Mouse (Mus musculus) monocyte, adult 2 months (primary cell): Measurements from ENCODE around the gene Slc25a41.
A peak's percentile ranks its signal among the peaks of the same experiment; 100 is the strongest.

Source experiments
- DNase-seq, 2 experiments: peaks; one replicate each; pipeline ENCODE4 v3.0.0; 2022; ENCODE audit warnings: low spot score in 2 of 2, low read depth in 1 of 2

The Slc25a41 gene

DNA sequence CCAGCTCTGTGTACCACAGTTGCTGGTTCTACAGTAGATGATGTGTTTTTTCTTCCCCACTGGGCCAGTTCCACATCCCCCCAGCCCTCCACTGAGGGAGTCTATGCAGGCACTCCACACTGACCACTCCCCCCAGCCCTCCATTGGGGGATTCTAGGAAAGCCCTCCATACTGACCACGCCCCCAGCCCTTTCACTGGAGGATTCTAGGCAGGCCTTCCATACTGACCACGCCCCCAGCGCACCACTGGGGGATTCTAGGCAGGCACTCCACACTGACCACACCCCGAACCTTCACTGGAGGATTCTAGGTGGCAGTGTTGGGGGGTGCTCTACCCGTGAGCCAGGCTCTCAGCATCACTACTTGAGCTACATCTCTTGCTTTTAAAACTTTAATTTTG is 6.0 kb upstream of the Slc25a41 start:
- no peak for DNase-seq

DNA sequence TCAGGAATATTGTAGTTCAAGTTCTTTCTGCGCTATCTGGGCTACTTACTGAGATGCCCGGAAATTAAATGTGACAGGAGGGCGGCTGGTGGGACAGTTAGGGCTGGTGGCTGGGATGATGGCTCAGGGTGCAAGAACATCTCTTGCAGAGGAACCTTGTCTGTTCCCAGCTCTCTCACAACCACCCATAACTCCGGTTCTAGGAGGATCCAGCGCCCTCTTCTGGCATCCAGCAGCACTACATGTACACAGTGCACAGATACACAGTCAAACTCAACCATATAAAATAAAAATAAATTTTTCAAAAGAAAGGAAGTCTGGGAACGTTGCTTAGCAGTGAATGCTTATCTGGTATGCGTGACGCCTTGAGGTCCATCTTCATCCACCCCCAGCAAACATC is 2.5 kb downstream of the Slc25a41 start:
- DNase-seq: no peak

DNA sequence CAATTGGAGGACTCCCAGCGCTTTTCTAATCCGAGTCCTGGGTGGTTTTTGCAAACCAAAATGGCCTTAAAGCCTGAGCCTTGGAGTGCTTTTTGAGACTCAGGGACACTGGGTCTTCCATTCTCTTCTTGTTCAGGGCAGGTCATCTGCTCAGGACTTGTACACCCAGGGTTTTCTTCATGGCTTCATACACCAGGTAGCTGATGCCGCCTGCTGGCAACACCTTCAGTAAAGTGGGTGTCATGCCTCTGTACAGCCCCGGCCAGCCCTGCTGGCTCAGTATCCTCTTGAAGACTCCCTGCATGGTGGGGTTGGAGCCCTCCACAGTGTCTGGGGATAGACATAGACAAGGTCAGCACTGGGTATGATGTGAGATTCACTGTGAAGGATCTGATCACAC is 8.6 kb downstream of the Slc25a41 start:
- DNase-seq: no peak

DNA sequence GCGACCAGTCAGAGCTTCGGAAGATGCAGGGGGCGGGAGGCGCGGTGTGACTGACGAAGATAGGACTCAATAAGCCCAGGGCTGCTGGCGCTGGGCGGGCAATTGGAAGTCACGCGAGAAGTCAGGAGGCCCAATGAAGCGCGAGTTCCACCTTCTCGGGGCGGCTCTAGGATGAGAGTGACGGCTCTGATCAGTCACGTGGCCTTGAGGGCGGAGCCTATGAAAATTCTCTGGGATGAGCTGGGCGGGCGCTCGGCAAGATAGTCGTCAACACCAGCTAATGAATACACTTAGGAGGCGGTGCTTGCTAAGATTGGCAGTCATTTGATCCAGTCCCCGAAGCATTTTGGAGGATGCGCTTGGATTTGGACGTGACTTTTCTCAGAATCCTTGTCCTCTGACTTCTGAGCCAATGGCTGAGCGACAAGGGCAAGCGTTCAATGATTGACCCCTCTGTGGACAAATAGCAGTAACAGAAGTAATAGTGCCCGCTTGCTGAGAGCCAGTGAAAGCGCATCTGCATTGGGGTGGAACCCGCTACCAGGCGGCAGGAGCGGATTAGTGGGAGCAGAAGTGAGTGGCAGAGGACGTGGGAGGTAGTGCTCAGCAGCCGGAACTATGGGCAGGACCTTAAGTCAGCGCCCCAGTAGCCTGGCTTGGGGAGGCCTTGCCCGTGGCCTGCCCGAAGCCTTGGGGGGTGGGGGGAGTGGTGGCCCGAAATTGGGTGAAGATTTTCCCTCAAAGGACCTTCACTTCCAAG is 9.6 kb downstream of the Slc25a41 start:
- DNase-seq: peak; percentile 99 to 100

DNA sequence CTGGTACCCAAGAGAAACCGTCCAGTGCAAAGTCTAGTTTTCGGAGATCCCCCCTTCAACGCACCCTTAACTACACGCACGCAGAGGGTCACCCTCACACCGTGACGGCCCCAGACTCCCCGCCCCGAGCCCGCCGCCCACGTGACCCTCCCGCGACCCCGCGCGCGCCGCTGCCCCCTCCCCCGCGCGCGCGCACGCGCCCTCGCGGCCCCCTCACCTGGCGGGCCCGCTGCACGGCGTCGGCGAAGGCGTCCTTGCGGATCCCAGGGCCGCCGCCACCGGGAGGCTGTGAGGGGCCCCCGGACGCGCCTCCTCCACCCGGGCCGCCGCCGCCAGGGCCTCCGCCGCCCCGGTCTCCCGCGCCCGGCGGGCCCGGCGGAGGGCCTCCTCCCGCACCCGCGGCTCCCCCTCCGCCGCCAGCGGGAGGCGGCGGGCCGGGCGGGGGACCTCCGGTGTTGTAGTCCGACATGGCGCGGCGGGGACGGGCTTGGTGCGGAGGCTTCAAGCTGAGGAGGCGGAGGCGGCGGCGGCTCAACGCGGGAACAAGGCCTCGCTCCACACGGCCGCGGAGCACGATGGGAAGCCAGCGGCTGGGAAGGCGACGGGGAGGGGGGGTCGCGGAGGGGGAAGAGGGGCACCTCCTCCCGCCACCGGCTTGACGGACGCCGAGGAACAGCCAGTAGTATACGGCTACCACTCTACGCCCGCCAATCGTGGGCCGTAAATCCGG is 10.4 kb downstream of the Slc25a41 start, which contains the start of gene Khsrp:
Khsrp (minus strand) TSS at position 592 of the 730 bp plus-strand sequence.
- DNase-seq: no peak

DNA sequence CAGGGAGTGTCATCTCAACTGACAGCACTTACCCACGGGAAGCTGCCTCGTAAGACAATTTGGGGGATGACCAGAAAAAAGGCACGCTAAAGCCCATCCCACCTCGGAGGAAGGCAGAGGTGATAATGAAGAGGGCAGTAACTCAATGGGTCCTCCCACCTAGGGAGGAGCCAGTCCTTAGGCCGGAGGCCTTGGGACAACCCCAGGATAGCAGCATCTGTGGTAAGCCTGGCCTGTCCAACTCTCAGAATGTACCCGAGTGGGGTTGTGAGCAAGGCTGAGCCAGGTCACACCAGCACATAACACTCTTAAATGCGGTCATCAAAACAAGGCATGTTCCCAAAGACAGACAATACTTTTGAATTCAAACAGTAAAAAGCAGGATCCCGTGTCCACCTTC is 11.8 kb downstream of the Slc25a41 start:
- DNase-seq: no peak

DNA sequence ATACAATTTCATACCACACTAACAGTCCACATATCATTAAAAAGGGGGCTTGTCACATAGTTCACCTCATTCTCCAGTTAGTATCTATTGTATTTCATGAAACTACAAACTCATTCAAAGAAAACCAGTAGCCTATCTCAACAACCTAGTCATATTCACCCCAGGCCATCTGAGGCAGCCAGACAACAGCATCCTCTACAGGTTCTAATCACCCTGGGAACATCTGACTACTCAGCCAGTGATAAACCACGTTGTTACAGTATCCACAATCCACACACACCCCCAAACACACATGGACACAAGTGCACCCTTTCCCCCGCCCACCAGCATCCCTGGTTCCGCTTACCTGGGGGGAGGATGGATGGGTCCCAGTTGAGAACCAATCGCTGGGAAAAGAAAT is 14.0 kb downstream of the Slc25a41 start:
- no peak for DNase-seq

DNA sequence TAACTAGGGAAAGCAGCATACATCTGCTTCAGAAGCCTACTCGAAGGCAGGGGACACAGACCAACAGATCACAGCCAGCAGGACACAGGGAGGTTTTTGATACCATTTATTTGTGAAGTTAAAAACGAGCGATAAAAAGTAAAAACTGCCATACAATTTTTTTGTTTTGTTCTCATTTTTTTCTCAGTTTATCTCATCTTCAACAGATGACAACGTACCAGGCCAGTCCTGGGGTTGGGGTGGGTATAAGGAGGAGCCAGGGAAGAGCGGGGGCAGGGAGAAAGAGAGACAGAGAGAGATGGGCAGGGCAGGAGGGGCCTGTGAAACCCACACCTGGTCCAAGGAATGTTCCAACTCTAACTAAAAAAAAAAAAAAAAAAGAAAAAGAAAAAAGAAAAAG is 20.5 kb downstream of the Slc25a41 start:
- DNase-seq: no peak

DNA sequence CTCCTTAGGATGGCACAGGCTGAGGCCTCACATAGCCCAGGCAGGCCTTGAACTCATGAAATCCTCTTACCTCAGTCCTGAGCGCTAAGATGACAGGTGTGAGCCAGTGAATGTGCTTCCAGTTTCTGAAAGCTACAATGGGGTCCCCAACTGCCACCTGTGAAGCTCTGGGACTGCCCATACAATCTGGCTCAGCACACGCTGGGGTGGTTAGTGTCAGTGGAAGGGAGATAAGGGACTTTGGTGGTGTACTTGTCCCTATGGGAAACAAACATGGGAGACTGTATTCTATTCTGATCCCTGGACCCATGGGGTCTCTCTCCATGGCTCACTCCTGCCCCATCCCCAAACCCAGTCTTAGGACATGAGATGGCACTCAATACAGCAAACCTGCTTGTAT is 21.8 kb downstream of the Slc25a41 start:
- no peak for DNase-seq

DNA sequence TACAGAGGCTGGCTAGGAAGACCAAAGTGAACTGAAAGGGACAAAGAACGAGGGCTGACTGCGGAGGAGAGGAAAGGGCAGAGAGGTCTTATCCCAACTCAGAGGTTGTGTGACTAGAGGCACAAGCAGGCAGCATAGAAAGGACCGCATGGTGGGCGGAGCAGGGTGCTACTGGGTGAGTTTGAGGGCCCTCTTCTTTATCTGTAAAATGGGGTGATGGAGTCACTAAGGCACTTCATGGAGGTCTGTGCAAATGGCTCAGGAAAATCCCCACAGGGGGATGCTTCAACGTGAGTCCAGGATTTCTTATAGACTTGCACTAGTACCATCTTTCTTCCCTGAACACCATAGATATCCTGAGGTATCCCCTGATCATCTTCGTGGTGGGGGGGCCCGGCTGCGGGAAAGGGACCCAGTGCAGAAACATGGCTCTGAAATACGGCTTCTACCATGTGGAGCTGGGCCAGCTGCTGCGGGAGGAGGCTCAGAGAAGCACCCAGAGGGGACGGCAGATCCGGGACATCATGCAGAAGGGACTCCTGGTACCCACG is 29.1 kb downstream of the Slc25a41 start:
- DNase-seq: no peak

DNA sequence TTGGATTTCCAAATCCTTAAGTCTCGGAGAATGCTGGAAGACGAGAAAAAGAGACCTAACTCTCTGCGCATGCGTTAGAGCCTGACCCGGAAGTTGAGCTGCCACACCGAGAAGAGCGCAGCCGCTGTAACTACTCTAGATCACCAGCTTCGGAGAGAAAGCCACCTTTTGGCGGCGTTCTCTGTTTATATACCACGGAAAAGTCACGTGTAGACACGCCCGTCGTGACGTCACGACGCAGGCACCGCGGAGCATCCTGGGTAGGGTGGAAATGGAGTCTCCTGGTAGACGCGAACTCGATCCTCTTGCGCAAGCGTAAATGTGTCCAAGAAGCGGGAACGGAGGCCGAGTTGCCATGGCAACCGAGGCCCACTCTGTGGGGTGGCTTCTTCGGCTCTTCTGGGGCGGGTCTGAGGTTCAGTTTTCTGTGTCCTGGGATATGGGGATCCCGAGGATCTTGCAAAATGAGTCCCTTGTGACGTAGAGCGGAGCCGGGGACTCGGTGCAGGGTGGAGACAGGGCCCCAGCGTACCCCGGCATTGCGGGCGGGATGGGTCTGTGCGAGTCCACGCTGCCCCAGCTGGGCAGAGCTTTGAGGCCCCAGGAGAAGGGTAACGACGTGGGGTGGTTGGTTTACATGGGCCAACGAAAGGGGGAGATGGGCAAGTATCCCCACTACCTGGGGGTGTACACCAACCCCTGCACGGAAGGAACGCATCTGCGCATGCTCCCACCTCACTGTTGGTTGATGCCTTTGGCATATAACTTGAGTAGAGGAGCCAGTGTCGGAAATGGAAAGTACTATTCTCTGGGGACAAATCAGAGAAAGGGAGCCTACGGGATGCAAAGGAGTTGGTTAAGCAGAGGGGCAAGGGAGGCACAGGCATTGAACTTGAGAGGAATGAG is 30.0 kb downstream of the Slc25a41 start, which contains the start of the genes Gtf2f1 and Gm17949:
Gtf2f1 (minus strand) TSS at position 53 of the 906 bp plus-strand sequence.
Gm17949 (plus strand) TSS at position 234 of the 906 bp plus-strand sequence.
- peak; percentile 85 to 89 for DNase-seq

DNA sequence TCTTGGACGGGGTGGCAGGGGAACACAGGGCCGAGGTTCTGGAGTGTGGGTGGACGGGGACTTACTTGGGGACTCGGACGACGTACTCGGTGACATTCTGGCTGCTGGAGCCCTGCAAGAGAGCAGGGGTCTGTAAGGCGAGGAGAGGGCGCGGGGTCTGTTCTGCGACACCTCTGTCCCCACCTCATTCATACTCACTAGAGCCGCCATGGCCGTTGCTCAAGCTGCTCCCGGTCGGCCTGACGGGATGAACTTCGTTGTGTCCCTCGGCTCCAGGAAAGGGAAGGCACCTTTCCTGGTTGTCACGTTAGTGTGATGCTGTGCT is 30.6 kb downstream of the Slc25a41 start:
- DNase-seq: no peak

DNA sequence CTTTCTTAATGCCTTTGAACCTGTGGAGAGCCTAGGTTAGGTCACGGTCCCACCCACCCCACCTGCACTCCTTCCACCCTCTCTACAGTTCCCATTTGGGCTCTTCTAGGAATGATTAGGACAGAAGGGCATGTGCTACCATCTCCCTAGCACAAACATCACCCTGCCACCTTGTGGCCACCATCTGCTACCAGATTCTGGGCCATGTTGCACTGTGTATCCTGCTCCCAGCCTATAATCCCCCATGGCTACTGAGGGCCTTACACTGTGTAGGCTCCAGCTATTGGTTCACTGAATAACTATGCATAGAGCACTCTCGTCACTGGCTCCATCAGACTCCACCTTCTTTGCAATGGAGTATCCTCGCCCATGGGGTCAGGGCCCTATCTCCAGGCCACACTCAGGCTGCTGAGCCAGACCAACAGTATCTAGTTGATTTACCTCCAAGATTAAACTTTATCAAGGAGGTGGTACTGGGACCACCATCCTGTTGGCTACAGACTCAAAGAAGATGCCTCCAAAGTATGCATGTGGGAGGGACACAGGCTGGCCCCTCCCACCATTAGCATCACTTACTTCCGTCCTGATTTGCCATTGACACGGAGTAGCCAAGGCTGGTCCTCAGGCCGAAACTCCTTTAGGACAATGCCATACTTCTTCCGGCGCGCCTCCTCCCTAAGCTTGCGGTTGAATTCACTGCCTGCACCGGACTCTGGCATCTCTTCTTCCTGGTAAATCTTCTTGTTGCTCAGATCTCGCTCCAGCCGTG is 34.1 kb downstream of the Slc25a41 start:
- DNase-seq: no peak

DNA sequence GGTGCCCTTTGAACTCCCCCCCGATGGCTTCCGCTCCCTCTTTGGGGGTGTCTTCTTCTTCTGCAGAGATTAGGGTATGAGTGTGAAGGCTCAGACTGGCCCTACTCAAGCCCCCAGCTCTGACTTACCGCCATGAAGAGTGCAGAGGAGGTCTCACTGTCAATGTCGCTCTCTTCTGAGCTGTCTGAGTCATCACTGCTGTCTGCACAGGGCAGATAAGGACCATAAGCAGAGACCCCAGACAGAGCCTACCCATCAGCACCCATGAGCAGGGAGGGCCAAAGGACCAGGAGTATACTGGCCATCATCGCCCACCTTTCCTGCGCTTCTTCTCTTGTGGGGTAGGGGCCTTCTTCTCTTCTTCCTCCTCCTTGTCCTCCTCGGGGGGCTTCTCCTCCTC is 37.5 kb downstream of the Slc25a41 start:
- no peak for DNase-seq

DNA sequence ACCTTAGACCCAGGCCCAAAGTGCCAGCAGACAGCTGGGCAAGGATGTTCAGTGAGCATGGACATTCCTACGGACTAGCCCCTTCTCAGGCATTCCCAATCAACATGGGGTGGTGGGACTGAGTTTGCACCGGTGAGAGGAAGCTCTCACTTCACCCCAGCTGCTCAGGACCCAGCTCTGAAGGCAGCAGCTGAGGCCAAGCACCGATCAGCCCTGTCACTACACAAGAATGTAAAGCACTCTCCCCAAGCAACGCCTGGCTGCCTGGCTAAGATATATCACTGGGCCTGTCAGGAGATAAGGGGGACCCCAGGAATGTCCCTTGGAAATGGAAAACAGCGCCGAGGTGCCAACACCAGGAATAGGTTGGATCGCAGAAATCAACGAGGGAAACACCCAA is 40.2 kb downstream of the Slc25a41 start:
- DNase-seq: no peak

DNA sequence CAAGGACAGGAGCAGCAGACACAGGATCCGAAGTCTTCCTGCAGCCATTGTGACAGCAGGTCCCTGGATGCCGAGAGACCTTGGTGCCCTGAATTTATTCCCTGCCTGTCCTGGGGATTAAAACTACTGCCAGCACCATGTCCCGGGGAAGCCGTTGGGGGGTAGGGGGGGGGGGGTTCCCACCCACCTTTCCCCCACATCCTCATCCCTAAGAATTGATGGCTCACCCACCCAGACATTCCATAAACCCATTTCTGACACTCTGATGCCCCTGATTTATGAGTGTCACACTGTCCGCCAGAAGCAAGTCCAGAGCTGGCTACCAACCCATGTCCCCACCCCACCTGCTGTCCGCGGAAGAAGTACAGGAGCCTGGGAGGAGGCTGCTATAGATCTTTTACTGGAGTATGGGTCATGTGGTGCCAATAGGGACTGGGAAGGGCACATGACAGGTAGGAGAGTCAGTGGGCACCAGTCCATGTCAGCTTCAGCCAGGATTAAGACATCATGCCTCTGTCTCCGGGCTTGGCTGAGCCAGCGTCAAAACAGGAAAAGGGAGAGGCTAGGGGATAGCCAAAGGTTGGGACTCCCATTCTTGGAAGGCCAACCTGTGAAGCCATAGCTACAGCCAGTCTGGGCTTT is 41.4 kb downstream of the Slc25a41 start, which contains the start of gene Pspn:
Pspn (minus strand) TSS at position 51 of the 642 bp plus-strand sequence.
- no peak for DNase-seq

DNA sequence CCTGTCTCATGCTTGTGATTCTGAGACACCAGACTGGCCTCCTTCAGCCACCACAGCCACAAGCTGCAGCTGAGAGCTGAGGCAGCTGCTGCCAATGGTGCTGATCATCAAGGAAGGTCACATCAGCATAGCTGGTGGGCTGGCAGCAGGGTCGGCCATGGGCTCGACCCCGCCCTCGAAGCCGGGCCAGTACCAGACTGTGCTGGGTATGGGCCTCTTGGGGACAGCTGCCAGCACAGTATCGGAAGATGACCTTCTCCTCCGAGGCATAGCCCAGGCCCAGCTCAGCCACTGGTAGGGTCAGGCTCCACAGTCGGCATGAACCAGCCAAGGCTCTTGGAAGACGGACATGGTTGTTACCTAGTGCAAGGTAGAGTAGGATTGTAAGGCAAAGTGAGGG is 42.0 kb downstream of the Slc25a41 start:
- no peak for DNase-seq

DNA sequence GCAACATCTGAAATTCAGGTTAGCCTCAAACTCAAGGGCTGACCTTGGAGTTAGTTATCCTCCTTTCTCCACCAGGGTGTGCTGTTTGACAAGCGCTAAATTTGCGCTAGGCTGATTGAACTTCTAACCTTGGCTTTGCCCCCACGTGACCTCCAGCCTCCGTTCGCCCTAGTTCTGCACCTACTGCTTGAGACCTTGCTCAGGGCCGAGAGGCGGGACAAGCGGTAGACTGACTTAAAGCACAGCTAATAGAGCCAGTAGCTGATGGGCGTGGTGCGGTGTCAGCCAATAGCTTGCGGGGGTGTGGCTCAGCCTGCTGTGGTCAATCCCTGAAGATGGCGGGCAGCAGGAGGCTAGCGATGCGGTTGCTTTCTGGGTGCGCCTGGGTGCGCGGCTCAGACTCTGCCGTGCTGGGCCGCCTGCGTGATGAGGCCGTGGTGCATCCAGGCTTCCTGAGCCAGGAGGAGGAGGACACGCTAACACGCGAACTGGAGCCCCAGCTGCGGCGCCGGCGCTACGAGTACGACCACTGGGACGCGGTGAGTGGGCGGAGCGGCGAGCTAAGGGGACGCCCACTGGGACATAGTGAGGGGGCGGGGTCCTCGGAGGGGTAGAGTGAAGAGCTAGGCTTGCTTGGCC is 44.3 kb downstream of the Slc25a41 start, which contains the start of gene Alkbh7:
Alkbh7 (plus strand) TSS at position 311 of the 639 bp plus-strand sequence.
- DNase-seq: peak; percentile 92 to 97

DNA sequence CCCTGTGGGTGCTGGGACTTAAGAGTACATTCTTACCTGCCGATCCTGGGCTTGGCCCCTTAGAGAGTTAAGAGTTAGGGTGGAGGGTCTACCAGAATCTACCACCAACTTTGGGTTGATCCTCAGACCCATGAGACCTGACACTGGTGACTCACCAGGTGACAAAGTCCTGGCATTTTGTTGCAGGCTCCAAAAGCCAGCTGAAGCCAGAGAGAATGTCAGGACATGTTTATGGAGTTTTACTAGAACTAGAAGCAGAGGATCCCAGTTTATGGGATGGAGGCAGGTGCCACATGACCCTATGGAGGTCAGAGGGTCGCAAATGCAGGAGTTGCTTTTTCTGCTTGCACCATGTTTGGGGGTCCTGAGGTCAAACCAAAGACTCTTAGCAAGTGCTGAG is 44.9 kb downstream of the Slc25a41 start:
- DNase-seq: no peak
